Mouse (Mus musculus): Measurements from ENCODE around the gene Ilkap. TPM values are rescaled to one million over a fixed set of nuclear protein-coding genes. Genes with fewer than 3 reads are reported as not detected.

Gene Ilkap
- polyA plus RNA-seq, 1 experiment from 2014 or later, result 107 TPM

DNA sequence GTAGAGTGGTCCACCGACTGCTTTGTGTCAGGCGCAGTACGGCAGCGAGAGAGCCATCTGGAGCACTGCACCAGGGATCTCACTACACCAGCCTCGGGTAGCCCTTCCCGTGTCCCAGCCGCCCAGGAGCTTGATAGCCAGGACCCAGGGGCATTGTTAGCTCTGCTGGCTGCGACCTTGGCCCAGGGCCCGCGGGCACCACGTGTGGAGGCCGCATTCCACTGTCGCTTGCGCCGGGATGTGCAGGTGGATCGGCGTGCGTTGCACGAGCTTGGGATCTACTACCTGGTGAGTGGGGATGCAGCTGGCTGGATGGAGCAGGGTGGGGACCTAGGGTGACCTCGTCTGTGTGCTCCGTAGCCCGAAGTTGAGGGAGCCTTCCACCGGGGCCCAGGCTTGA, 28.6 kb downstream of the Ilkap start:
- H3K4me3 ChIP-seq, result no peak overlapping the region
- 84% methylated on average over 23 of the region's 23 CpGs for WGBS (ENCODE audit: insufficient replicate concordance)
- H3K36me3 ChIP-seq, result peaks cover 68% of the 10 kb centered on the region
- no peak overlapping the region for H3K9ac ChIP-seq
- peaks cover 61% of the 10 kb centered on the region for H3K4me1 ChIP-seq
- H3K9me3 ChIP-seq (replicated peaks), result no peaks in the 10 kb centered on the region
- no peak overlapping the region for H3K4me2 ChIP-seq
- H3K27ac ChIP-seq, result no peak overlapping the region
- ATAC-seq, result no peak
- peaks cover 6% of the 10 kb centered on the region; the same call in 1 of the 2 replicates for H3K27me3 ChIP-seq (replicated peaks)

GRCm38 (mm10) chr1:91369408-91369807, 29.2 kb downstream of the Ilkap start:
- no peak for ATAC-seq
- H3K4me1 ChIP-seq, result peaks cover 54% of the 10 kb centered on the region
- no peak overlapping the region for H3K9ac ChIP-seq
- H3K27me3 ChIP-seq (replicated peaks), result peaks cover 11% of the 10 kb centered on the region; the same call in 1 of the 2 replicates
- peaks cover 1% of the 10 kb centered on the region; the same call in 1 of the 2 replicates for H3K9me3 ChIP-seq (replicated peaks)
- no peak overlapping the region for H3K4me2 ChIP-seq
- 57% methylated on average over 4 of the region's 4 CpGs for WGBS (ENCODE audit: insufficient replicate concordance)
- H3K36me3 ChIP-seq, result peaks cover 62% of the 10 kb centered on the region
- H3K4me3 ChIP-seq, result no peak overlapping the region
- H3K27ac ChIP-seq, result no peak overlapping the region

- no peak; the same call in 1 of the 2 replicates for ATAC-seq
- peak overlapping the region; percentile 78 for H3K4me3 ChIP-seq
- H3K36me3 ChIP-seq, result peaks cover 41% of the 10 kb centered on the region
- H3K27ac ChIP-seq, result peak overlapping the region; percentile 43
- 88% methylated on average over 3 of the region's 3 CpGs for WGBS (ENCODE audit: insufficient replicate concordance)
- peak overlapping the region; percentile 91 for H3K9ac ChIP-seq
- H3K4me2 ChIP-seq, result peak overlapping the region; percentile 98
- H3K9me3 ChIP-seq (replicated peaks), result peaks cover 6% of the 10 kb centered on the region; the same call in 1 of the 2 replicates
- peaks cover 33% of the 10 kb centered on the region for H3K4me1 ChIP-seq
- H3K27me3 ChIP-seq (replicated peaks), result peaks cover 14% of the 10 kb centered on the region; the same call in 1 of the 2 replicates
Measured at GRCm38 (mm10) chr1:91367295-91367694, 31.3 kb downstream of the Ilkap start.

DNA sequence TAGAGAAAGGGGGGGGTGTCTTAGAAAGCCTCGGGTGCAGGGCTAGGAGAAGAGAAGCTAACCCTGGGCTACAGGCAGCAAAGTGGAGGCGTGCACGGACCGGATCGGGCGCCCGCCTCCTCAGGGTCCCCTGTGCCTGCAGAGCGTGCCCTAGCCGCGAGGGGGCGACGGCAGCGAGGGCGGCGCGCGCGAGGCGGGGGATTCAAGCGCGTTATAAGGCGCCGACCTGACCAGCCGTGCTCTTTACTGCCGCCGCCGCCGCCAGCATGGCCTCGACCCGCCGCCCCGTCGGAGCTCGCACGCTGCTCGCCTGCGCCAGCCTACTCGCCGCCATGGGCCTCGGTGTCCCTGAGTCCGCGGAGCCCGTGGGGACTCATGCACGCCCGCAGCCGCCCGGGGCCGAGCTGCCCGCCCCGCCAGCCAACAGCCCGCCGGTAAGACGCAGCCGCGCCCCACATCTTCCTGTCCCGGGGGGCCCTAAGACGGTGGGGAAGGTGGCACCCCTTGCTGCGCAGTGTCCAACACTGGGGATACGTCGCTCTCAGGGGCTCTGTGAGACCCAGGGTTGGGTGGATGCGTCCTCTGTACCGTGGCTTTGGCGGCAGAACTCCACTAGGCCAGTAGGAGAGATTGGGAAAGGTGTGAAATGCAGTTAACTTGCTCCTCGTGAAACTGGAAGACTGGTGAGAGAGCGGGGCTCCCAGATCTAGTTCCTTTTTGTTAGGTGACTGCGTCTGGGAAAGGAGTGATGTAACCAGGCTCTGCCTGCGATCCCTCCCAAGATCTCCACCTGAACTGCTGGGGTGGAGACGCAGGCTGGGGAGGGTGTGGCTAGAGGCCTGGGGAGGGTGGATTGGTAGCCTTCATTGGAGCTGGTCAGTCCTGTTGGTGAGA, 32.2 kb downstream of the Ilkap start, which contains the start of gene Erfe:
Erfe (plus strand) TSS at position 216 of the 894 bp plus-strand sequence.
- H3K4me1 ChIP-seq, result peaks cover 30% of the 10 kb centered on the region
- H3K27me3 ChIP-seq (replicated peaks), result peaks cover 14% of the 10 kb centered on the region; the same call in 1 of the 2 replicates
- peaks cover 6% of the 10 kb centered on the region; the same call in 1 of the 2 replicates for H3K9me3 ChIP-seq (replicated peaks)
- H3K4me2 ChIP-seq, result peak within 1 kb of the TSS; percentile 98
- peaks cover 32% of the 10 kb centered on the region for H3K36me3 ChIP-seq
- peak within 1 kb of the TSS; percentile 91 for H3K9ac ChIP-seq
- WGBS (ENCODE audit: insufficient replicate concordance), result under 1% methylated on average over 67 of the region's 68 CpGs
- H3K4me3 ChIP-seq, result peak within 1 kb of the TSS; percentile 78
- H3K27ac ChIP-seq, result peak within 1 kb of the TSS; percentile 70
- ATAC-seq, result peak; percentile 88

DNA sequence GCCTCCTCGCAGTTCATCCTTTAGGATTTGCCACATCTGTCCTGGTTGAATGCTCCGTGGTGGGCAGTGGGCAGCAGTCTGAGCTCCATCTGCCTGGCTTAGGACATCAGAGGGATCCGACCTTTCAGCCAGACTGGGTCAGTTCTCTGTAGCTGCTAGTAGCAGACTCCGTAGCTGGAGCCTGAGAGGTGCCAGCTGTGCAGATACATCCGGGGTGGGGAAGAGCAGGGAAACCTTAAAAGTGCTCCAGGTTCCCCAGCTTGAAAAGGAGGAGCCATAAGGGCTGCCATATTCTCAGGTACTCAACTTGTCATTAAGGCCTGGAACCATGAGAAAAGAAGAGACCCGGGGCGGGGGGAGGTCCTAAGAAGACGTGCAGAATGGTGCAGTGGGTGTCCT, 32.8 kb downstream of the Ilkap start:
- ATAC-seq, result no peak
- Histone ChIP-seq H3K27ac (no peak overlapping the region), H3K36me3 (peaks cover 26% of the 10 kb centered on the region), H3K9me3 (replicated peaks) (peaks cover 6% of the 10 kb centered on the region; the same call in 1 of the 2 replicates), H3K4me1 (peaks cover 30% of the 10 kb centered on the region), H3K9ac (peak overlapping the region; percentile 91), H3K27me3 (replicated peaks) (peaks cover 14% of the 10 kb centered on the region; the same call in 1 of the 2 replicates), H3K4me3 (peak overlapping the region; percentile 78), H3K4me2 (peak overlapping the region; percentile 98)
- WGBS (ENCODE audit: insufficient replicate concordance), result 30% methylated on average over 8 of the region's 8 CpGs

DNA sequence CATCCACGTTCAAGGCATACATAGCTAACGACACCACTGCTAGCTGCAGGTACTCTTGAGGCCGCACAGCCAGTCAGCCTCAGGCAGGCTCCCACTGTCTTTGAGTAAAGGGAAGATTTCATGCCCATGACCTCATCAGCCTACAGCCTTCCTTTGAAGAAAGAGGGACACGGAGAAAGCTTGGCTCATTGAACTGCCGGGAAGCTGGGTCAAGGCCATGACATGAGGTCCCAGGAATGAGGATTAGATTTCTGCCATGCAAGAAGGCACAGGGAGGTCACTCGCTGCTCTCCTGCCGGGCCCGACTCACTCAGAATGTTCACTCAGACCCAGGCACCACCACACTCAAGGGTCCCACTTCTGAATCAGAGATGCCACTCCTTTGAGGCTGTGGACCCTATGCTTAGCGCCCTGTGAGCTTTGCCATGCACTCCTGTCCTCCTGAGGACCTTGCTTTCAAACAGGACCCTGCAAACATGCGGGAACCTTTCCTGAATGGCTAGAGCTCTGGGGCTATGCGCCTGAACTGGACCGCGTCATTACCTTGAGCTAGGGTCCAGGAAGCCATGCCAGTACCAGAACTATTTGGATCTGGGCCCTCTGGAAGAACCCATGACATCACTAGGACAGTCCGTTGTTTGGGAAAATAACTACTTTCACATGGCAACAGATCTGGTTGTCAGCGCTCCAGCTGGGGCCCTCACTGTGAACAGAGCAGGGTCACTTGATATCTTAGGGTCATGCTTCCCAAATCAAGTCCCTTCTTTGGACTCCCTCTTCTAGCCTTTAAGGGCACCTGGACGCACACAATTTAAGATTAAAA, 33.6 kb downstream of the Ilkap start:
- H3K27ac ChIP-seq, result no peak overlapping the region
- peaks cover 6% of the 10 kb centered on the region; the same call in 1 of the 2 replicates for H3K9me3 ChIP-seq (replicated peaks)
- H3K4me1 ChIP-seq, result peaks cover 30% of the 10 kb centered on the region
- peaks cover 18% of the 10 kb centered on the region for H3K36me3 ChIP-seq
- no peak overlapping the region for H3K9ac ChIP-seq
- peaks cover 14% of the 10 kb centered on the region; the same call in 1 of the 2 replicates for H3K27me3 ChIP-seq (replicated peaks)
- ATAC-seq, result no peak
- H3K4me2 ChIP-seq, result no peak overlapping the region
- WGBS (ENCODE audit: insufficient replicate concordance), result 83% methylated on average over 16 of the region's 16 CpGs
- no peak overlapping the region for H3K4me3 ChIP-seq

- H3K9me3 ChIP-seq (replicated peaks), result peaks cover 6% of the 10 kb centered on the region; the same call in 1 of the 2 replicates
- peaks cover 41% of the 10 kb centered on the region for H3K27me3 ChIP-seq (replicated peaks)
- H3K36me3 ChIP-seq, result no peaks in the 10 kb centered on the region
- no peak for ATAC-seq
- H3K27ac ChIP-seq, result no peak overlapping the region
- no peak overlapping the region for H3K9ac ChIP-seq
- no peak overlapping the region for H3K4me3 ChIP-seq
- H3K4me2 ChIP-seq, result no peak overlapping the region
- 60% methylated on average over 5 of the region's 5 CpGs for WGBS (ENCODE audit: insufficient replicate concordance)
- H3K4me1 ChIP-seq, result peaks cover 14% of the 10 kb centered on the region
Measured at GRCm38 (mm10) chr1:91362113-91362512, 36.5 kb downstream of the Ilkap start.

GRCm38 (mm10) chr1:91356105-91356504, 42.5 kb downstream of the Ilkap start:
- Histone ChIP-seq H3K27me3 (replicated peaks) (peaks cover 30% of the 10 kb centered on the region), H3K9ac (no peak overlapping the region), H3K27ac (no peak overlapping the region), H3K4me3 (no peak overlapping the region), H3K36me3 (no peaks in the 10 kb centered on the region), H3K4me1 (no peaks in the 10 kb centered on the region), H3K4me2 (no peak overlapping the region), H3K9me3 (replicated peaks) (no peaks in the 10 kb centered on the region)
- ATAC-seq, result no peak
- 65% methylated on average over 11 of the region's 11 CpGs for WGBS (ENCODE audit: insufficient replicate concordance)

GRCm38 (mm10) chr1:91352277-91352676, 46.3 kb downstream of the Ilkap start:
- no peaks in the 10 kb centered on the region for H3K36me3 ChIP-seq
- no peaks in the 10 kb centered on the region for H3K4me1 ChIP-seq
- no peak overlapping the region for H3K9ac ChIP-seq
- 57% methylated on average over 2 of the region's 2 CpGs for WGBS (ENCODE audit: insufficient replicate concordance)
- H3K9me3 ChIP-seq (replicated peaks), result no peaks in the 10 kb centered on the region
- H3K4me3 ChIP-seq, result no peak overlapping the region
- H3K27me3 ChIP-seq (replicated peaks), result peaks cover 32% of the 10 kb centered on the region
- H3K27ac ChIP-seq, result no peak overlapping the region
- ATAC-seq, result no peak
- no peak overlapping the region for H3K4me2 ChIP-seq

DNA sequence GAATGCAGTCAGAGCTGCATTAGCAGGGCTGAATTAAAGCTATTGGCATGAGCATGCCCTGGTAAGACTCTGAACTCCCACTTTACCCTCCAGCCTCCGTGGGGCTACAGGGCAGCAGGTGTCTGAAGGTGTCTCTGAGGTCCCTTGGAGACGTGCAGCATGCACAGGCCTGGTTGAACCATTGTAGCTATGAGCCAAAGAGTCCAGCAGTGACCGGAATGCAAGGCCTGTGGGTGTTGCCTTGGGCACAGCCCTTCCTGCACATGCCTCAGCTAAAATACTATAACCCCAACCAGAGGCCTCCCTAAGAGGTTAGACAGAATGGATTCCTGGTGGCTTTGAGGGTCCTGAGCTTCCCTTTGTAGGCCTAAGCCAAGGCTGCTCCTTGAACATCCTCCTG, 47.4 kb downstream of the Ilkap start:
- no peak overlapping the region for H3K4me3 ChIP-seq
- ATAC-seq, result no peak
- WGBS (ENCODE audit: insufficient replicate concordance), result 62% methylated on average over 3 of the region's 3 CpGs
- peaks cover 37% of the 10 kb centered on the region for H3K27me3 ChIP-seq (replicated peaks)
- no peaks in the 10 kb centered on the region for H3K4me1 ChIP-seq
- no peak overlapping the region for H3K9ac ChIP-seq
- no peak overlapping the region for H3K27ac ChIP-seq
- no peak overlapping the region for H3K4me2 ChIP-seq
- no peaks in the 10 kb centered on the region for H3K36me3 ChIP-seq
- no peaks in the 10 kb centered on the region for H3K9me3 ChIP-seq (replicated peaks)

- no peak within 1 kb of the TSS for H3K4me3 ChIP-seq
- H3K4me2 ChIP-seq, result no peak within 1 kb of the TSS
- no peak for ATAC-seq
- H3K9me3 ChIP-seq (replicated peaks), result no peaks in the 10 kb centered on the region
- no peak within 1 kb of the TSS for H3K27ac ChIP-seq
- no peak within 1 kb of the TSS for H3K9ac ChIP-seq
- no peaks in the 10 kb centered on the region for H3K36me3 ChIP-seq
- H3K4me1 ChIP-seq, result no peaks in the 10 kb centered on the region
- 42% methylated on average over 4 of the region's 4 CpGs for WGBS (ENCODE audit: insufficient replicate concordance)
- peaks cover 41% of the 10 kb centered on the region for H3K27me3 ChIP-seq (replicated peaks)
Measured at GRCm38 (mm10) chr1:91350841-91351240, 47.8 kb downstream of the Ilkap start, which contains the start of gene Klhl30. Gene Klhl30 (plus strand): TSS chr1:91351016.
